Mouse (Mus musculus) layer of hippocampus, postnatal 14 days (tissue): ENCODE data around the gene Znrd1as. TPM values are rescaled to one million over a fixed set of nuclear protein-coding genes. Genes with fewer than 3 reads are reported as not detected.

Experiments
- DNase-seq, 2 experiments: peaks; one replicate each; pipeline ENCODE4 v3.0.0; 2021 to 2022; ENCODE audit warnings: low spot score in 2 of 2, mixed read lengths in 1 of 2
- total RNA-seq, 2 experiments: library from RNA; stranded (reverse); gene quantifications; 2 replicates each; pipeline ENCODE4 v1.2.3; 2021

The Znrd1as gene
- total RNA-seq, 2 experiments from 2014 or later: 5.6 to 5.9 TPM

- DNase-seq: no peak
Measured at GRCm38 (mm10) chr17:36994528-36994927, 36.1 kb downstream of the Znrd1as start.

GRCm38 (mm10) chr17:36995448-36995847, 37.1 kb downstream of the Znrd1as start:
- no peak for DNase-seq

- peak; percentile 70 to 76 for DNase-seq
Measured at GRCm38 (mm10) chr17:36997033-36997735, 38.8 kb downstream of the Znrd1as start.

GRCm38 (mm10) chr17:36998477-36998876, 40.1 kb downstream of the Znrd1as start:
- DNase-seq: no peak

GRCm38 (mm10) chr17:37000863-37001262, 42.5 kb downstream of the Znrd1as start, which contains the start of gene Zfp57:
Gene Zfp57, plus strand, starts transcription at chr17:37001163.
- no peak for DNase-seq

- peak; percentile 52 to 55 for DNase-seq
Measured at GRCm38 (mm10) chr17:37002364-37003330, 44.3 kb downstream of the Znrd1as start.

- DNase-seq: no peak
Measured at GRCm38 (mm10) chr17:37003366-37003765, 45.0 kb downstream of the Znrd1as start.

- DNase-seq: no peak
Measured at GRCm38 (mm10) chr17:37008161-37008560, 49.8 kb downstream of the Znrd1as start.

GRCm38 (mm10) chr17:37009460-37010042, 51.2 kb downstream of the Znrd1as start:
- no peak for DNase-seq

GRCm38 (mm10) chr17:37011719-37012118, 53.3 kb downstream of the Znrd1as start:
- no peak for DNase-seq

GRCm38 (mm10) chr17:37012141-37012540, 53.7 kb downstream of the Znrd1as start:
- no peak for DNase-seq

Other genes starting within 250 kb of the Znrd1as start
- not detected for gene H2-M10.5, start 185.7 kb upstream of the Znrd1as start, total RNA-seq
- not detected for gene H2-M10.6, start 146.4 kb upstream of the Znrd1as start, total RNA-seq
- 10 to 100 TPM; 23.5 to 27.1 TPM for gene Trim26, start 121.5 kb upstream of the Znrd1as start, total RNA-seq
- gene Trim15, start 91.4 kb upstream of the Znrd1as start, total RNA-seq: not detected
- gene Trim10, start 89.0 kb upstream of the Znrd1as start, total RNA-seq: not detected
- gene Trim40, start 68.5 kb upstream of the Znrd1as start, total RNA-seq: not detected
- not detected for gene Trim31, start 60.5 kb upstream of the Znrd1as start, total RNA-seq
- gene Rnf39, start 15.7 kb upstream of the Znrd1as start, total RNA-seq: 1 to 10 TPM; 4.2 to 4.6 TPM
- 10 to 100 TPM; 88.6 to 96.9 TPM for gene Ppp1r11, start 6.9 kb upstream of the Znrd1as start, total RNA-seq
- 10 to 100 TPM; 29.3 to 34.2 TPM for gene Znrd1, start within 50 bp of the Znrd1as start, total RNA-seq
- not detected for gene 2410137M14Rik, start 22.6 kb downstream of the Znrd1as start, total RNA-seq
- 1 to 10 TPM; 2.1 to 3.0 TPM for gene H2-M5, start 30.9 kb downstream of the Znrd1as start, total RNA-seq
- 10 to 100 TPM; 33.4 to 34.3 TPM for gene Zfp57, start 42.6 kb downstream of the Znrd1as start, total RNA-seq
- 10 to 100 TPM; 56.9 to 66.4 TPM for gene Mog, start 64.8 kb downstream of the Znrd1as start, total RNA-seq
- 100 to 1,000 TPM; 609 to 643 TPM for gene Gabbr1, start 87.4 kb downstream of the Znrd1as start, total RNA-seq
- gene Olfr90, start 129.9 kb downstream of the Znrd1as start, total RNA-seq: under 1 TPM in 1 of 2 experiments, not detected in 1; 0.12 TPM
- not detected for gene Olfr91, start 139.7 kb downstream of the Znrd1as start, total RNA-seq
- not detected for gene Olfr92, start 161.5 kb downstream of the Znrd1as start, total RNA-seq
- not detected for gene Olfr93, start 202.9 kb downstream of the Znrd1as start, total RNA-seq
- gene Ubd, start 235.3 kb downstream of the Znrd1as start, total RNA-seq: not detected
- gene Olfr94, start 242.4 kb downstream of the Znrd1as start, total RNA-seq: not detected